Mouse (Mus musculus): ENCODE measurements around the gene Tmem8b. TPM values are rescaled to one million over a fixed set of nuclear protein-coding genes. Genes with fewer than 3 reads are reported as not detected.

The Tmem8b gene
- polyA plus RNA-seq, 1 experiment from 2014 or later: 12.8 TPM

DNA sequence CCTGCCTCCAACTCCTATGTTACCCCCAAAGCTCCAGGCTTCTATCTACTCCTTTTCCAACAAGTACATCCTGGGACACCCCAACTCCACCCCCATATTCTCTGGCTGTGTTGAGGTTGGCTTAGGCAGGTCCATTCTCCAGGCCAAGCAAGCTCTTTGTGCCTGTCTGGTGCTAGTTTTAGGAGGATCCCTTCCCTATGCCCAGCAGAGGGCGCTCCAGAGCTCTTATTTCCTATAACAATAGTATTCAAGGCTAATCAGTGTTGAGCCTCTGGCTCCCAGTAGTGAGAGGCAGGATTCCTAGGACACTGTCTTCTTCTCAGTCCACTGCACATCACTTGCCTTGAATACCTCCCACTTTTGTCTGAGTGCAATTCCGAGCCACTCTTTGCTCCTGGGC, 3.3 kb downstream of the Tmem8b start:
- Histone ChIP-seq H3K9me3 (no peaks in the 10 kb centered on the region), H3K4me2 (peak overlapping the region; percentile 21), H3K36me3 (replicated peaks) (peaks cover 19% of the 10 kb centered on the region), H3K27me3 (no peaks in the 10 kb centered on the region), H3K4me1 (peaks cover 39% of the 10 kb centered on the region), H3K9ac (no peak overlapping the region), H3K4me3 (replicated peaks) (no peak overlapping the region), H3K27ac (no peak overlapping the region)
- ATAC-seq (ENCODE audit: low FRiP score): peak; percentile 24; the same call in 1 of the 2 replicates
- 7% methylated on average over 2 of the region's 2 CpGs for WGBS

- Histone ChIP-seq H3K9me3 (no peaks in the 10 kb centered on the region), H3K27me3 (no peaks in the 10 kb centered on the region), H3K4me1 (peaks cover 35% of the 10 kb centered on the region), H3K9ac (no peak overlapping the region), H3K4me3 (replicated peaks) (no peak overlapping the region), H3K4me2 (no peak overlapping the region), H3K36me3 (replicated peaks) (peaks cover 34% of the 10 kb centered on the region), H3K27ac (no peak overlapping the region)
- no peak for ATAC-seq (ENCODE audit: low FRiP score)
- 85% methylated on average over 8 of the region's 8 CpGs for WGBS
Measured at GRCm38 (mm10) chr4:43673703-43674102, 4.9 kb downstream of the Tmem8b start.

GRCm38 (mm10) chr4:43674974-43675373, 6.2 kb downstream of the Tmem8b start:
- no peaks in the 10 kb centered on the region for H3K9me3 ChIP-seq
- H3K4me2 ChIP-seq: no peak overlapping the region
- H3K27me3 ChIP-seq: no peaks in the 10 kb centered on the region
- ATAC-seq (ENCODE audit: low FRiP score): no peak
- no peak overlapping the region for H3K4me3 ChIP-seq (replicated peaks)
- 84% methylated on average over 5 of the region's 5 CpGs for WGBS
- no peak overlapping the region for H3K27ac ChIP-seq
- H3K4me1 ChIP-seq: peaks cover 29% of the 10 kb centered on the region
- H3K36me3 ChIP-seq (replicated peaks): peaks cover 39% of the 10 kb centered on the region
- H3K9ac ChIP-seq: no peak overlapping the region

- WGBS: 88% methylated on average over 4 of the region's 4 CpGs
- no peaks in the 10 kb centered on the region for H3K9me3 ChIP-seq
- peaks cover 41% of the 10 kb centered on the region for H3K36me3 ChIP-seq (replicated peaks)
- H3K27me3 ChIP-seq: no peaks in the 10 kb centered on the region
- H3K27ac ChIP-seq: no peak overlapping the region
- H3K4me2 ChIP-seq: no peak overlapping the region
- H3K9ac ChIP-seq: no peak overlapping the region
- H3K4me1 ChIP-seq: peaks cover 22% of the 10 kb centered on the region
- no peak for ATAC-seq (ENCODE audit: low FRiP score)
- H3K4me3 ChIP-seq (replicated peaks): no peak overlapping the region
Measured at GRCm38 (mm10) chr4:43675608-43676007, 6.8 kb downstream of the Tmem8b start.

GRCm38 (mm10) chr4:43678541-43678940, 9.8 kb downstream of the Tmem8b start:
- 89% methylated on average over 6 of the region's 6 CpGs for WGBS
- no peaks in the 10 kb centered on the region for H3K9me3 ChIP-seq

GRCm38 (mm10) chr4:43679416-43680043, 10.8 kb downstream of the Tmem8b start:
- peaks cover 64% of the 10 kb centered on the region for H3K36me3 ChIP-seq (replicated peaks)
- H3K9me3 ChIP-seq: no peaks in the 10 kb centered on the region
- WGBS: 92% methylated on average over 7 of the region's 7 CpGs
- no peak overlapping the region for H3K27ac ChIP-seq
- H3K4me1 ChIP-seq: no peaks in the 10 kb centered on the region
- no peak for ATAC-seq (ENCODE audit: low FRiP score)
- H3K4me3 ChIP-seq (replicated peaks): no peak overlapping the region
- no peaks in the 10 kb centered on the region for H3K27me3 ChIP-seq
- H3K9ac ChIP-seq: no peak overlapping the region
- no peak overlapping the region for H3K4me2 ChIP-seq

More at GRCm38 (mm10) chr4:43678541-43678940, 9.8 kb downstream of the Tmem8b start:
- H3K27ac ChIP-seq: no peak overlapping the region
- no peaks in the 10 kb centered on the region for H3K27me3 ChIP-seq
- ATAC-seq (ENCODE audit: low FRiP score): no peak
- H3K4me1 ChIP-seq: no peaks in the 10 kb centered on the region
- H3K4me2 ChIP-seq: no peak overlapping the region
- H3K36me3 ChIP-seq (replicated peaks): peaks cover 62% of the 10 kb centered on the region
- no peak overlapping the region for H3K4me3 ChIP-seq (replicated peaks)
- no peak overlapping the region for H3K9ac ChIP-seq

GRCm38 (mm10) chr4:43690021-43690420, 21.2 kb downstream of the Tmem8b start:
- WGBS: 95% methylated on average over 17 of the region's 17 CpGs
- Histone ChIP-seq H3K9me3 (no peaks in the 10 kb centered on the region), H3K36me3 (replicated peaks) (peaks cover 52% of the 10 kb centered on the region), H3K9ac (no peak overlapping the region), H3K27me3 (no peaks in the 10 kb centered on the region), H3K4me3 (replicated peaks) (no peak overlapping the region), H3K27ac (no peak overlapping the region), H3K4me1 (no peaks in the 10 kb centered on the region), H3K4me2 (no peak overlapping the region)
- ATAC-seq (ENCODE audit: low FRiP score): no peak

GRCm38 (mm10) chr4:43691026-43691425, 22.3 kb downstream of the Tmem8b start:
- no peaks in the 10 kb centered on the region for H3K9me3 ChIP-seq
- WGBS: 90% methylated on average over 5 of the region's 5 CpGs
- H3K4me3 ChIP-seq (replicated peaks): no peak overlapping the region
- no peak overlapping the region for H3K9ac ChIP-seq
- H3K4me2 ChIP-seq: no peak overlapping the region
- ATAC-seq (ENCODE audit: low FRiP score): no peak
- peaks cover 42% of the 10 kb centered on the region for H3K36me3 ChIP-seq (replicated peaks)
- H3K4me1 ChIP-seq: no peaks in the 10 kb centered on the region
- H3K27ac ChIP-seq: no peak overlapping the region
- H3K27me3 ChIP-seq: no peaks in the 10 kb centered on the region

GRCm38 (mm10) chr4:43693806-43694241, 25.1 kb downstream of the Tmem8b start:
- no peak overlapping the region for H3K4me3 ChIP-seq (replicated peaks)
- ATAC-seq (ENCODE audit: low FRiP score): no peak
- H3K36me3 ChIP-seq (replicated peaks): peaks cover 20% of the 10 kb centered on the region

DNA sequence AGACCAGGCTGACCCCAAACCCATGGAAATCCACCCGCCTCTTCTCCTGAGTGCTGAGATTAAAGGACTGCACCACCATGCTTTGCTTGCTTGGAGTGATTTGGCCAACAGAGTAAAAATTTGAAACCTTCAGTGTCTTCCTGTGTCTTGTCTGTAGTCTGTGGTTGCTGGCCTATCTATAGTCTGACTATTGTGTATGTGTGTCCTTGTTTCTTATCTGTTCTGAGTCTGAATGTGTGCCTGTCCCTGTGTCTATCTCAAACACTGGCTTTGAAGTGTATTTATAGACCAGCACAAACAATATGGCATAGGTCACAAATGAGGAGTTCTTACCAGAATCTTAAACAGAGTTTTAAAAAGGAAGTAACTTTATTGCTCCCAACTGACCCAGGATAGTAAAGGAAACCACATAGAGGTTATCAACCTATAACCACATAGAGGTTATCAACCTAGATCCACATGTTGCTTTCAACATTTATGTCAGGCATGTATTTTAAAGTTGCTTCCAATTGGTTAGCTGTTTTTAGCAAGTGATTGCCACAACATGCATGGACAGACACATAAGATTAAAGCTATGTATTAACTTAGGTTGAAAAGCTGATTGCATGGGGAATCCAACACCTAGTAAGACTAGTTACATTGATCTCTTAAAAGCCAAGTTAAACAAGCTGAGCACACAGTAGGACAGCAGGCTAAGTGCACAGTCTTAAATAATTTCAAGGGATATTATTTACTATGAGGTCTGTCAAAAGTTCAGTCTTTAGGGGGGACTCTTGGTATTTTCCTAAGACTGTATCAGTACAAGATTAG, 25.9 kb downstream of the Tmem8b start:
- H3K4me2 ChIP-seq: no peak overlapping the region
- no peak overlapping the region for H3K4me3 ChIP-seq (replicated peaks)
- H3K4me1 ChIP-seq: no peaks in the 10 kb centered on the region
- H3K36me3 ChIP-seq (replicated peaks): peaks cover 12% of the 10 kb centered on the region
- WGBS: 82% methylated on average over 1 of the region's 1 CpGs
- no peaks in the 10 kb centered on the region for H3K9me3 ChIP-seq
- no peak for ATAC-seq (ENCODE audit: low FRiP score)
- H3K27ac ChIP-seq: no peak overlapping the region
- no peaks in the 10 kb centered on the region for H3K27me3 ChIP-seq
- no peak overlapping the region for H3K9ac ChIP-seq

More at GRCm38 (mm10) chr4:43693806-43694241, 25.1 kb downstream of the Tmem8b start:
- Histone ChIP-seq H3K9me3 (no peaks in the 10 kb centered on the region), H3K27ac (no peak overlapping the region), H3K9ac (no peak overlapping the region), H3K4me1 (no peaks in the 10 kb centered on the region), H3K4me2 (no peak overlapping the region), H3K27me3 (no peaks in the 10 kb centered on the region)
- 78% methylated on average over 5 of the region's 5 CpGs for WGBS

- WGBS: 40% methylated on average over 9 of the region's 9 CpGs
- no peak for ATAC-seq (ENCODE audit: low FRiP score)
- Histone ChIP-seq H3K4me2 (no peak overlapping the region), H3K27me3 (no peaks in the 10 kb centered on the region), H3K9me3 (no peaks in the 10 kb centered on the region), H3K4me3 (replicated peaks) (no peak overlapping the region), H3K36me3 (replicated peaks) (peaks cover 6% of the 10 kb centered on the region), H3K4me1 (no peaks in the 10 kb centered on the region), H3K27ac (no peak overlapping the region), H3K9ac (no peak overlapping the region)
Measured at GRCm38 (mm10) chr4:43695249-43695671, 26.5 kb downstream of the Tmem8b start.

GRCm38 (mm10) chr4:43696561-43696960, 27.8 kb downstream of the Tmem8b start:
- Histone ChIP-seq H3K27ac (no peak overlapping the region), H3K4me1 (no peaks in the 10 kb centered on the region), H3K9ac (no peak overlapping the region), H3K4me3 (replicated peaks) (no peak overlapping the region), H3K36me3 (replicated peaks) (no peaks in the 10 kb centered on the region; the same call in 1 of the 2 replicates), H3K4me2 (no peak overlapping the region), H3K27me3 (no peaks in the 10 kb centered on the region), H3K9me3 (no peaks in the 10 kb centered on the region)
- 91% methylated on average over 13 of the region's 13 CpGs for WGBS
- no peak for ATAC-seq (ENCODE audit: low FRiP score)

Data from forebrain, embryonic 12.5 days (tissue).